Mouse (Mus musculus) neural tube, embryonic 14.5 days (tissue): ENCODE measurements around the gene Bcas3. TPM values are rescaled to one million over a fixed set of nuclear protein-coding genes. Genes with fewer than 3 reads are reported as not detected.

Experiments used
- ATAC-seq: fragments of 200-750 bp; cut with Nextera tagmentation; 2 replicates; pipeline ENCODE4 v1.8.0; 2017; ENCODE audit warnings: low read depth, mild to moderate bottlenecking, moderate TSS enrichment, moderate library complexity
- H3K27ac ChIP-seq: fragments of 300-500 bp; sonication (generic); 2 replicates; pipeline ENCODE4 v1.5.1; 2014; ENCODE audit warnings: low read depth, mild to moderate bottlenecking, control low read depth, low read length, moderate library complexity, mixed read lengths
- H3K27me3 ChIP-seq: fragments of 300-500 bp; sonication (generic); 2 replicates; pipeline ENCODE4 v1.6.1; 2014; ENCODE audit warnings: low read length; ENCODE audit not compliant: control insufficient read depth, insufficient read depth
- H3K36me3 ChIP-seq: fragments of 300-500 bp; sonication (generic); 2 replicates; pipeline ENCODE4 v1.6.1; 2014; ENCODE audit warnings: low read length, mixed read lengths; ENCODE audit not compliant: control insufficient read depth, insufficient read depth
- H3K4me1 ChIP-seq: fragments of 300-500 bp; sonication (generic); 2 replicates; pipeline ENCODE4 v1.6.1; 2014; ENCODE audit warnings: low read length; ENCODE audit not compliant: control insufficient read depth, insufficient read depth
- H3K4me2 ChIP-seq: fragments of 300-500 bp; sonication (generic); 2 replicates; pipeline ENCODE4 v1.6.1; 2014; ENCODE audit warnings: mild to moderate bottlenecking, low read depth, low read length, control low read depth
- H3K4me3 ChIP-seq: fragments of 300-500 bp; sonication (generic); 2 replicates; pipeline ENCODE4 v1.5.1; 2014; ENCODE audit warnings: low read depth, low read length, control low read depth, mixed read lengths
- H3K9ac ChIP-seq: fragments of 300-500 bp; sonication (generic); replicated peaks from 2 replicates; pipeline ENCODE4 v1.6.1; 2014; ENCODE audit warnings: low read depth, mild to moderate bottlenecking, control low read depth, low read length, mixed read lengths
- H3K9me3 ChIP-seq: fragments of 300-500 bp; sonication (generic); 2 replicates; pipeline ENCODE4 v1.6.1; 2016; ENCODE audit warnings: low read length; ENCODE audit not compliant: control insufficient read depth
- WGBS: fragments of 180-500 bp; shearing (Covaris S2); extraction: QIAGEN DNeasy Blood & Tissue Kit; methylation state at CpG from one replicate; pipeline ENCODE4 v1.1.7; 2014; 5-methylcytosine and 5-hydroxymethylcytosine counted together
- polyA plus RNA-seq: library from polyadenylated mRNA; unstranded; fragments of >200 nt; fragmentation: Nextera tagmentation; extraction: Ambion mirVana; gene quantifications from 2 replicates; pipeline ENCODE4 v1.2.1, GENCODE M21; 2014

Gene Bcas3
- polyA plus RNA-seq, 1 experiment from 2014 or later, result 30.9 TPM

GRCm38 (mm10) chr11:85836523-85837290, 483.7 kb downstream of the Bcas3 start:
- no peaks in the 10 kb centered on the region for H3K9me3 ChIP-seq
- H3K4me1 ChIP-seq, result peaks cover 10% of the 10 kb centered on the region; the same call in 1 of the 2 replicates
- H3K9ac ChIP-seq, result no peak overlapping the region
- peak overlapping the region; percentile 11 for H3K4me3 ChIP-seq
- H3K27me3 ChIP-seq, result peaks cover 53% of the 10 kb centered on the region
- no peak for ATAC-seq
- no peaks in the 10 kb centered on the region for H3K36me3 ChIP-seq
- peak overlapping the region; percentile 2; the same call in 1 of the 2 replicates for H3K4me2 ChIP-seq
- WGBS, result 3% methylated on average over 32 of the region's 32 CpGs
- no peak overlapping the region for H3K27ac ChIP-seq

- H3K4me2 ChIP-seq, result peak overlapping the region; percentile 24; the same call in 1 of the 2 replicates
- peaks cover 51% of the 10 kb centered on the region for H3K27me3 ChIP-seq
- 1% methylated on average over 18 of the region's 18 CpGs for WGBS
- H3K36me3 ChIP-seq, result no peaks in the 10 kb centered on the region
- H3K9me3 ChIP-seq, result no peaks in the 10 kb centered on the region
- no peak overlapping the region for H3K9ac ChIP-seq
- H3K4me1 ChIP-seq, result peaks cover 10% of the 10 kb centered on the region; the same call in 1 of the 2 replicates
- ATAC-seq, result no peak
- no peak overlapping the region for H3K27ac ChIP-seq
- peak overlapping the region; percentile 16; the same call in 1 of the 2 replicates for H3K4me3 ChIP-seq
Measured at GRCm38 (mm10) chr11:85837291-85837647, 484.3 kb downstream of the Bcas3 start.

DNA sequence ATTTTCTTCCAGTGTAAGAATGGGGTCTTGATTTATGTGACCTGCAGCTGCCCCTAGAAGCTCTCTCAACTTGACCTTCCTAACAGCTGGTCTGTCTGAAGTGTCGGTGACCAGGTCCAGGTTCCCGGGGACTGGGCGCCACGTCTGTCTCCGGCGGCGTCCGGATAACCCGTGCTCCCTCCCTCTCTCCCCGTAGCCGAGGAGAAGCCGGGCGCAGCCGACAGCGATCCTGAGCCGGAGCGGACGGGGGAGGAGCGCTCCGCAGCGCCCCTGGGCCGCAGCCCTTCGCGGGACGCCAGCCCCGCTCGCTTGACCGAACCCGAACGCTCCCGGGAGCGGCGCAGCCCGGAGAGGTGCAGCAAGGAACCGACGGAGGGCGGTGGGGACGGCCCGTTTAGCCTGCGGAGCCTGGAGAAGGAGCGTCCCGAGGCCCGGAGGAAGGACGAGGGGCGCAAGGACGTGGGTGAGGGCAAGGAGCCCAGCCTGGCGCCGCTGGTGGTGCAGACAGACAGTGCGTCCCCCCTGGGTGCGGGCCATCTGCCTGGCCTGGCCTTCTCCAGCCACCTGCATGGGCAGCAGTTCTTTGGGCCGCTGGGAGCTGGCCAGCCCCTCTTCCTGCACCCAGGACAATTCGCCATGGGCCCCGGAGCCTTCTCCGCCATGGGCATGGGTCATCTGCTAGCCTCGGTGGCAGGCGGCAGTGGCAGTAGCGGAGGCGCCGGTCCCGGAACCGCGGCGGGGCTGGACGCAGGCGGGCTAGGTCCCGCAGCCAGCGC, 484.9 kb downstream of the Bcas3 start:
- WGBS, result under 1% methylated on average over 64 of the region's 67 CpGs

GRCm38 (mm10) chr11:85838424-85839257, 485.7 kb downstream of the Bcas3 start:
- H3K27me3 ChIP-seq, result peaks cover 58% of the 10 kb centered on the region
- no peak overlapping the region for H3K9ac ChIP-seq
- no peak for ATAC-seq
- peak overlapping the region; percentile 24; the same call in 1 of the 2 replicates for H3K4me2 ChIP-seq
- H3K36me3 ChIP-seq, result no peaks in the 10 kb centered on the region
- no peak overlapping the region for H3K27ac ChIP-seq
- H3K9me3 ChIP-seq, result no peaks in the 10 kb centered on the region
- H3K4me1 ChIP-seq, result peaks cover 9% of the 10 kb centered on the region
- H3K4me3 ChIP-seq, result peak overlapping the region; percentile 16; the same call in 1 of the 2 replicates
- WGBS, result 8% methylated on average over 20 of the region's 20 CpGs

More for the DNA sequence above, 484.9 kb downstream of the Bcas3 start:
- no peak for ATAC-seq
- H3K4me1 ChIP-seq, result peaks cover 9% of the 10 kb centered on the region; the same call in 1 of the 2 replicates
- peak overlapping the region; percentile 24; the same call in 1 of the 2 replicates for H3K4me2 ChIP-seq
- no peak overlapping the region for H3K27ac ChIP-seq
- H3K9me3 ChIP-seq, result no peaks in the 10 kb centered on the region
- H3K27me3 ChIP-seq, result peaks cover 54% of the 10 kb centered on the region
- no peaks in the 10 kb centered on the region for H3K36me3 ChIP-seq
- peak overlapping the region; percentile 16; the same call in 1 of the 2 replicates for H3K4me3 ChIP-seq
- H3K9ac ChIP-seq, result peak overlapping the region; percentile 25; the same call in 1 of the 2 replicates

DNA sequence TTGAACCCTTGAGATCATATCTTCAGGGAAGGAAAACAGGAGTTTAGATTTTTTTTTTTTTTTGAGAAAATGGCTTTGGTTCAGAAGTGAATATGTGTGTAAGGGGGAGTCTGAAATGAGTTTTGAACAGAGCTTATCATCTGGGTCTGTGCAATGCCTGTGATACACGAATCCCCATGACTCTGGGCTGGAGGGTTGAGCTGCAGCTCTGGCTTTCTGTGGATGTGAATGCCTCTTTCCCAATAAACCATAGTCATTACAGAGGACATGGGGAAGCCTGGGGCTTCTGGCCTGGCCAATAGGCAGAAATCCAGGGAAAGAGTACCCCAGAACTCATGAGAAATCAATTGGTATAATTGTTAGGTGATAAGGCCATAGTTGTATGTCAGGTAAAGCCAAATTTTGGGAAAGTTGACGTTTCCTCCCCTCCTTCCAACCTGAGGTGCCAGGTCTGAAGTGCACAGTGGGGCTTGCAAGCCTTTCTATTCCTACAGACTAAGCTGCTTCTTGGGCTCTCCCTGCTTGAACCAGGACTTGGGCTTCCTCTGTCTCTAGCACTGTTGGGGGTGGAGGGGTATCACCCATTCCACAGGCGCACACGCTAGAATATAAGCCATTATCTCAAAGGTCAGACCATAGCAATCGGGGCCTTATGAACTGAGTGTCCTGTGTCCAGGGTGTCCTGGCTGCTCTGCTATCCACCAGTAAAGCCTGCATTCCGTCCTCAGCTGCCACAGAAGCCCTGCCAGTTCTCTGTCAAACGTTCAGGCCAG, 486.5 kb downstream of the Bcas3 start:
- Histone ChIP-seq H3K4me2 (no peak overlapping the region; the same call in 1 of the 2 replicates), H3K4me3 (no peak overlapping the region), H3K4me1 (peaks cover 12% of the 10 kb centered on the region)

GRCm38 (mm10) chr11:85840031-85840802, 487.2 kb downstream of the Bcas3 start:
- Histone ChIP-seq H3K4me3 (0 out of 2 replicates have a peak overlapping the region, but pooled peaks have one; percentile 1), H3K27me3 (peaks cover 56% of the 10 kb centered on the region), H3K9me3 (no peaks in the 10 kb centered on the region), H3K36me3 (no peaks in the 10 kb centered on the region), H3K27ac (no peak overlapping the region), H3K4me2 (peak overlapping the region; percentile 14; the same call in 1 of the 2 replicates), H3K4me1 (peaks cover 12% of the 10 kb centered on the region), H3K9ac (peak overlapping the region; percentile 21; the same call in 1 of the 2 replicates)
- no peak for ATAC-seq
- WGBS, result 6% methylated on average over 27 of the region's 27 CpGs

More for the DNA sequence above, 486.5 kb downstream of the Bcas3 start:
- Histone ChIP-seq H3K27me3 (peaks cover 56% of the 10 kb centered on the region), H3K36me3 (no peaks in the 10 kb centered on the region), H3K9ac (no peak overlapping the region), H3K9me3 (no peaks in the 10 kb centered on the region), H3K27ac (no peak overlapping the region)
- ATAC-seq, result no peak
- 12% methylated on average over 7 of the region's 7 CpGs for WGBS

DNA sequence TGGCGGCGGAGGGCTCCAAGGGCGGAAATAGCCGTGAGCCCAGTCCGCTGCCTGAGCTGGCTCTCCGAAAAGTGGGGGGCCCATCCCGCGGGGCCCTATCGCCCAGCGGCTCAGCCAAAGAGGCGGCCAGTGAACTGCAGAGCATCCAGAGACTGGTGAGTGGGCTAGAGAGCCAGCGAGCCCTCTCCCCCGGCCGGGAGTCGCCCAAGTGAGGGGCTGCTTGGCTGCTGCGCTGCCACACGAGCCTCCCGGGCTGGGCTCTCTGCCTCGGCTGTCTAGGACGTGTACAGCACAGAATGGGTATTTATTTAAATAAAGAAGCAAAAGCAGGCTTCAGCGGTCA, 487.8 kb downstream of the Bcas3 start:
- WGBS, result 1% methylated on average over 21 of the region's 21 CpGs
- peaks cover 12% of the 10 kb centered on the region for H3K4me1 ChIP-seq
- peak overlapping the region; percentile 21; the same call in 1 of the 2 replicates for H3K9ac ChIP-seq
- peaks cover 56% of the 10 kb centered on the region for H3K27me3 ChIP-seq
- no peak overlapping the region for H3K27ac ChIP-seq
- no peaks in the 10 kb centered on the region for H3K9me3 ChIP-seq
- H3K36me3 ChIP-seq, result no peaks in the 10 kb centered on the region
- no peak for ATAC-seq
- H3K4me2 ChIP-seq, result peak overlapping the region; percentile 14; the same call in 1 of the 2 replicates
- no peak overlapping the region for H3K4me3 ChIP-seq
